Mouse (Mus musculus) lung, postnatal 10 days (tissue): Measurements from ENCODE around the gene Uxs1.

ENCODE experiments used
- DNase-seq: peaks from one replicate; pipeline ENCODE4 v3.0.0; 2021

Gene Uxs1

GRCm38 (mm10) chr1:43717967-43718366 lies 109.6 kb downstream of the Uxs1 start:
- DNase-seq, result peak; percentile 66

GRCm38 (mm10) chr1:43714841-43715240 lies 112.8 kb downstream of the Uxs1 start:
- DNase-seq, result peak; percentile 69

DNA sequence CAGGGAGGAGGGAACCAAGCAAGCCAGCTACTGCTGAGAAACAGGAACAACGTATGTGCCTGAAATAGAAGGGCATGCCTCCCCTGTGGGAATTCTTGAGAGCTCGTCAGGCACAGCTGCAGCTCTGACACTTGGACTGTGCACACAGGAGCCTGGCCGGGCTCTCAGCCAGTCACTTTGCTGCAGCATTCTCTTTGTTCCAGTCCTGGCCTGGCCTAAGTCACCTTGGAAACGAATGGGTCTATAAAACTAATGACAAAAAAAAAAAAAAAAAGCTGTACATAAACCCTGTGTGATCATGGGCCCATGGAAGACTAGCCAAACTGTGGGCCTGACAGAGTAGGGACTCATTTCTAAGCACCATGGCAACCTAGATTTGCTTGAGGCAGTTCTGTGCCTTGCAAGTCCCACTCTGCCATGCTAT lies 129.0 kb downstream of the Uxs1 start:
- DNase-seq, result peak; percentile 6
